Mouse (Mus musculus) ES-Bruce4 (cell line): ENCODE measurements around the gene Susd3.

ENCODE experiments used
- CTCF ChIP-seq: IDR thresholded peaks from one replicate; pipeline ENCODE4 v1.8.1; 2011; ENCODE audit warnings: low read depth, low read length
- EP300 ChIP-seq: IDR thresholded peaks from 2 replicates; pipeline ENCODE4 v1.6.1; 2011; ENCODE audit warnings: low read depth, low read length; ENCODE audit not compliant: insufficient read depth
- POLR2A ChIP-seq: IDR thresholded peaks from one replicate; pipeline ENCODE4 v1.8.1; 2011; ENCODE audit warnings: low read length; ENCODE audit not compliant: insufficient read depth

- TF ChIP-seq CTCF (peak; percentile 97), POLR2A (no peak), EP300 (no peak)
Observed at GRCm38 (mm10) chr13:49205381-49205998, 43.0 kb downstream of the Susd3 start.
